Mouse (Mus musculus): ENCODE results near the gene Pcyt2.

GRCm38 (mm10) chr11:120560952-120561728 is 56.6 kb downstream of the Pcyt2 start:
- TF ChIP-seq POLR2A (IDR thresholded peaks at IDR 0.05; ENCODE audit: insufficient read depth, low read depth, low read length) (no peak), CTCF (IDR thresholded peaks at IDR 0.05; ENCODE audit: insufficient read depth, low read depth, low read length) (no peak)
